Mouse (Mus musculus) heart, adult 2 months (tissue): Measurements from ENCODE around the gene Ercc2.

Experiments used
- EP300 ChIP-seq: fragments of 200-500 bp; IDR thresholded peaks from 2 replicates; pipeline ENCODE4 v1.6.1; 2011; ENCODE audit warnings: low read depth, low read length, control low read depth; ENCODE audit not compliant: insufficient read depth
- POLR2A ChIP-seq: fragments of 200-500 bp; IDR thresholded peaks from 2 replicates; pipeline ENCODE4 v1.6.1; 2011; ENCODE audit warnings: mild to moderate bottlenecking, low read depth, low read length, control low read depth; ENCODE audit not compliant: insufficient read depth

DNA sequence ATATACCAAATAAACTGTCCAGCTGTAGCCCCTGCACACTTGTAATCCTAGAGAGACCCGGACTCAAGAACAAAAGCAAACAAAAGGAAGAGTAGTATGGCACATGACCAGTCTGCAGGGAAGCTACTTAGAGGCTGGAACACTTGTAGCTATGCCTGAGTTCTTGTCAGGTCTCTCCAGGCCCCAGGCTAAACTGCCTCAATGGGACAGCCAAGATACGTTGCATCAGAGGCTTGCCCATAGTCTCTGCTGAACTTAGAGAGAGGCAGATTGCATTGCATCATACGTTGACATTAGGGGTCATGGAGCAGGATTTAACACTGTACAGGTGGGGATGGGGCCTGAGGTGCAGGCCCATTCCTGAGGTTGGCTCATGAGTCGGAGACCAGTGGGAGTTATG lies 5.8 kb upstream of the Ercc2 start:
- TF ChIP-seq POLR2A: no peak
- TF ChIP-seq EP300: no peak
